Mouse (Mus musculus) forebrain, embryonic 10.5 days (tissue): ENCODE measurements around the gene Pard6a. TPM values are rescaled to one million over a fixed set of nuclear protein-coding genes. Genes with fewer than 3 reads are reported as not detected.
A peak's percentile ranks its signal among the peaks of the same experiment; 100 is the strongest.

Experiments
- DNase-seq: peaks from one replicate; pipeline ENCODE4 v3.0.0-alpha.2; 2017; ENCODE audit warnings: low spot score; ENCODE audit errors: extremely low spot score
- H3K27ac ChIP-seq: fragments of 300-500 bp; sonication (generic); 2 replicates; pipeline ENCODE4 v1.5.1; 2016; ENCODE audit warnings: mild to moderate bottlenecking
- H3K27me3 ChIP-seq: fragments of 300-500 bp; sonication (generic); 2 replicates; pipeline ENCODE4 v1.6.1; 2016; ENCODE audit warnings: mild to moderate bottlenecking; ENCODE audit not compliant: poor library complexity, severe bottlenecking
- H3K36me3 ChIP-seq: fragments of 300-500 bp; sonication (generic); replicated peaks from 2 replicates; pipeline ENCODE4 v1.6.1; 2016; ENCODE audit warnings: mild to moderate bottlenecking, moderate library complexity
- H3K4me1 ChIP-seq: fragments of 300-500 bp; sonication (generic); 2 replicates; pipeline ENCODE4 v1.6.1; 2016
- H3K4me3 ChIP-seq: fragments of 300-500 bp; sonication (generic); 2 replicates; pipeline ENCODE4 v1.5.1; 2016; ENCODE audit warnings: mild to moderate bottlenecking, moderate library complexity
- H3K9me3 ChIP-seq: fragments of 300-500 bp; sonication (generic); 2 replicates; pipeline ENCODE4 v1.6.1; 2016; ENCODE audit warnings: mild to moderate bottlenecking, moderate library complexity
- WGBS: fragments of 180-500 bp; shearing (Covaris S2); methylation state at CpG from one replicate; pipeline ENCODE4 v1.1.7; 2016; 5-methylcytosine and 5-hydroxymethylcytosine counted together
- polyA plus RNA-seq: library from polyadenylated mRNA; unstranded; fragments of >200 nt; fragmentation: Nextera tagmentation; extraction: Ambion mirVana; gene quantifications from 2 replicates; pipeline ENCODE4 v1.2.1, GENCODE M21; 2016

Pard6a gene
- polyA plus RNA-seq, 1 experiment from 2014 or later, result 22.7 TPM

GRCm38 (mm10) chr8:105704955-105705354 lies 4.0 kb downstream of the Pard6a start:
- peaks cover 41% of the 10 kb centered on the region for H3K36me3 ChIP-seq
- no peak overlapping the region for H3K27ac ChIP-seq
- H3K4me3 ChIP-seq, result no peak overlapping the region
- H3K4me1 ChIP-seq, result peaks cover 58% of the 10 kb centered on the region
- no peaks in the 10 kb centered on the region for H3K27me3 ChIP-seq
- H3K9me3 ChIP-seq, result no peaks in the 10 kb centered on the region
- no peak for DNase-seq
- WGBS, result 91% methylated on average over 6 of the region's 6 CpGs

- peak overlapping the region; percentile 89 for H3K4me3 ChIP-seq
- no peak for DNase-seq
- H3K4me1 ChIP-seq, result peaks cover 50% of the 10 kb centered on the region
- no peak overlapping the region for H3K27ac ChIP-seq
- peaks cover 41% of the 10 kb centered on the region for H3K36me3 ChIP-seq
- H3K27me3 ChIP-seq, result no peaks in the 10 kb centered on the region
- no peaks in the 10 kb centered on the region for H3K9me3 ChIP-seq
- WGBS, result 85% methylated on average over 12 of the region's 12 CpGs
Measured at GRCm38 (mm10) chr8:105706426-105706825, 5.5 kb downstream of the Pard6a start.

- DNase-seq, result peak; percentile 92
- Histone ChIP-seq H3K4me3 (peak within 1 kb of the TSS; percentile 89), H3K36me3 (peaks cover 33% of the 10 kb centered on the region), H3K27me3 (no peaks in the 10 kb centered on the region), H3K9me3 (no peaks in the 10 kb centered on the region), H3K4me1 (peaks cover 37% of the 10 kb centered on the region), H3K27ac (peak within 1 kb of the TSS; percentile 94)
- under 1% methylated on average over 55 of the region's 55 CpGs for WGBS
Measured at GRCm38 (mm10) chr8:105707498-105708403, 6.8 kb downstream of the Pard6a start, which contains the start of the genes 4933405L10Rik and Enkd1. 4933405L10Rik (plus strand) TSS chr8:105707655. Enkd1 (minus strand) TSS chr8:105708210.

- Histone ChIP-seq H3K4me1 (peaks cover 34% of the 10 kb centered on the region), H3K36me3 (peaks cover 24% of the 10 kb centered on the region), H3K9me3 (no peaks in the 10 kb centered on the region), H3K27ac (no peak overlapping the region), H3K27me3 (no peaks in the 10 kb centered on the region), H3K4me3 (0 out of 2 replicates have a peak overlapping the region, but pooled peaks have one; percentile 89)
- peak; percentile 14 for DNase-seq
- WGBS, result 94% methylated on average over 8 of the region's 8 CpGs
Measured at GRCm38 (mm10) chr8:105708675-105709074, 7.7 kb downstream of the Pard6a start.

- peaks cover 18% of the 10 kb centered on the region for H3K36me3 ChIP-seq
- peak; percentile 14 for DNase-seq
- 74% methylated on average over 14 of the region's 14 CpGs for WGBS
Measured at GRCm38 (mm10) chr8:105709317-105709716, 8.4 kb downstream of the Pard6a start.

GRCm38 (mm10) chr8:105712286-105712685 lies 11.3 kb downstream of the Pard6a start:
- WGBS, result 84% methylated on average over 3 of the region's 3 CpGs
- Histone ChIP-seq H3K27me3 (no peaks in the 10 kb centered on the region), H3K36me3 (peaks cover 19% of the 10 kb centered on the region), H3K9me3 (no peaks in the 10 kb centered on the region), H3K27ac (no peak overlapping the region), H3K4me3 (no peak overlapping the region), H3K4me1 (peaks cover 11% of the 10 kb centered on the region)
- no peak for DNase-seq

More at GRCm38 (mm10) chr8:105709317-105709716, 8.4 kb downstream of the Pard6a start:
- Histone ChIP-seq H3K27me3 (no peaks in the 10 kb centered on the region), H3K4me1 (peaks cover 30% of the 10 kb centered on the region), H3K9me3 (no peaks in the 10 kb centered on the region), H3K4me3 (no peak overlapping the region), H3K27ac (0 out of 2 replicates have a peak overlapping the region, but pooled peaks have one; percentile 30)

GRCm38 (mm10) chr8:105714139-105714538 lies 13.2 kb downstream of the Pard6a start:
- Histone ChIP-seq H3K36me3 (peaks cover 25% of the 10 kb centered on the region), H3K27ac (no peak overlapping the region), H3K4me3 (no peak overlapping the region), H3K27me3 (no peaks in the 10 kb centered on the region), H3K4me1 (no peaks in the 10 kb centered on the region), H3K9me3 (no peaks in the 10 kb centered on the region)
- peak; percentile 84 for DNase-seq
- 11% methylated on average over 3 of the region's 3 CpGs for WGBS

- Histone ChIP-seq H3K27me3 (no peaks in the 10 kb centered on the region), H3K27ac (no peak overlapping the region), H3K4me1 (no peaks in the 10 kb centered on the region), H3K36me3 (peaks cover 25% of the 10 kb centered on the region), H3K4me3 (no peak overlapping the region), H3K9me3 (no peaks in the 10 kb centered on the region)
- 86% methylated on average over 6 of the region's 6 CpGs for WGBS
- no peak for DNase-seq
Measured at GRCm38 (mm10) chr8:105715042-105715441, 14.1 kb downstream of the Pard6a start.

- WGBS, result 92% methylated on average over 15 of the region's 15 CpGs
- Histone ChIP-seq H3K27me3 (no peaks in the 10 kb centered on the region), H3K4me3 (no peak overlapping the region), H3K9me3 (no peaks in the 10 kb centered on the region), H3K36me3 (peaks cover 33% of the 10 kb centered on the region), H3K27ac (no peak overlapping the region), H3K4me1 (no peaks in the 10 kb centered on the region)
- DNase-seq, result no peak
Measured at GRCm38 (mm10) chr8:105716302-105716945, 15.5 kb downstream of the Pard6a start.

- Histone ChIP-seq H3K27me3 (no peaks in the 10 kb centered on the region), H3K9me3 (no peaks in the 10 kb centered on the region), H3K4me3 (no peak overlapping the region), H3K36me3 (peaks cover 53% of the 10 kb centered on the region), H3K4me1 (no peaks in the 10 kb centered on the region), H3K27ac (no peak overlapping the region)
- no peak for DNase-seq
- 92% methylated on average over 4 of the region's 4 CpGs for whole genome bisulfite sequencing
Measured at GRCm38 (mm10) chr8:105719637-105720036, 18.7 kb downstream of the Pard6a start.

GRCm38 (mm10) chr8:105722861-105723260 lies 21.9 kb downstream of the Pard6a start:
- Histone ChIP-seq H3K9me3 (no peaks in the 10 kb centered on the region), H3K36me3 (peaks cover 55% of the 10 kb centered on the region), H3K27ac (no peak overlapping the region), H3K4me1 (no peaks in the 10 kb centered on the region), H3K4me3 (no peak overlapping the region), H3K27me3 (no peaks in the 10 kb centered on the region)
- no peak for DNase-seq
- WGBS, result 93% methylated on average over 9 of the region's 9 CpGs

GRCm38 (mm10) chr8:105725726-105726125 lies 24.8 kb downstream of the Pard6a start:
- Histone ChIP-seq H3K36me3 (peaks cover 57% of the 10 kb centered on the region), H3K27ac (no peak overlapping the region), H3K4me3 (no peak overlapping the region), H3K4me1 (no peaks in the 10 kb centered on the region), H3K27me3 (no peaks in the 10 kb centered on the region), H3K9me3 (no peaks in the 10 kb centered on the region)
- DNase-seq, result no peak
- WGBS, result 90% methylated on average over 5 of the region's 5 CpGs
